Mouse (Mus musculus) brain, embryonic 14.5 days (tissue): ENCODE results near the gene Tmem214. TPM values are rescaled to one million over a fixed set of nuclear protein-coding genes. Genes with fewer than 3 reads are reported as not detected.

Experiments
- DNase-seq: peaks from one replicate; pipeline ENCODE4 v3.0.0-alpha.2; 2011; ENCODE audit warnings: low read depth
- CTCF ChIP-seq: fragments of 200-500 bp; IDR thresholded peaks from 2 replicates; pipeline ENCODE4 v1.5.1; 2012; ENCODE audit warnings: inconsistent platforms, mild to moderate bottlenecking, moderate library complexity, borderline replicate concordance; ENCODE audit not compliant: insufficient read depth, insufficient read length; ENCODE audit errors: extremely low read depth
- POLR2A ChIP-seq: fragments of 200-500 bp; IDR thresholded peaks from 2 replicates; pipeline ENCODE4 v1.6.1; 2012; ENCODE audit warnings: mild to moderate bottlenecking, inconsistent platforms, borderline replicate concordance; ENCODE audit not compliant: poor library complexity, insufficient read depth, insufficient read length, severe bottlenecking; ENCODE audit errors: extremely low read depth
- polyA plus RNA-seq: library from polyadenylated mRNA; depleted of rRNA; stranded (reverse); fragments of >200 nt; gene quantifications from 2 replicates; pipeline ENCODE4 v1.2.3, GENCODE M21; 2012; rRNA removed

Tmem214 gene
- 82.3 and 88.6 TPM in 2 replicates for polyA plus RNA-seq

DNA sequence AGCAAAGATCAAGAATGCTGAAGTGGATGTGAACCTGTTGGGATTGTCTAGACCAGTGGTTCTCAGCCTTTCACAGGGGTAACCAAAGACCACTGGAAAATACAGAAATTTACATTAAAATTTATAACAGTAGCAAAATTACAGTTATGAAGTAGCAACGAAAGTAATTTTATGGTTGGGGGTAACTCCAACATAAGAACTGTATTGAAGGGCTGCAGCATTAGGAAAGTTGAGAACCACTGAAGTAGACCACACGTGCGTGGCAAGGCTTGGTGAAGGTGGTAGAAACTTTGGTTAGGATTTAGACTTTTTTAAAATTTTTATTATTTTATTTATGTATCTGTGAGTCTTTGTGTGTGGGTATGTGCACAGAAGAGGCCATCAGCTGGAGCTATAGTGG lies at the start of gene Tmem214:
Gene Tmem214, plus strand, starts transcription at position 301 of the 400 bp plus-strand sequence.
- no peak for TF ChIP-seq CTCF
- no peak for TF ChIP-seq POLR2A
- no peak for DNase-seq

DNA sequence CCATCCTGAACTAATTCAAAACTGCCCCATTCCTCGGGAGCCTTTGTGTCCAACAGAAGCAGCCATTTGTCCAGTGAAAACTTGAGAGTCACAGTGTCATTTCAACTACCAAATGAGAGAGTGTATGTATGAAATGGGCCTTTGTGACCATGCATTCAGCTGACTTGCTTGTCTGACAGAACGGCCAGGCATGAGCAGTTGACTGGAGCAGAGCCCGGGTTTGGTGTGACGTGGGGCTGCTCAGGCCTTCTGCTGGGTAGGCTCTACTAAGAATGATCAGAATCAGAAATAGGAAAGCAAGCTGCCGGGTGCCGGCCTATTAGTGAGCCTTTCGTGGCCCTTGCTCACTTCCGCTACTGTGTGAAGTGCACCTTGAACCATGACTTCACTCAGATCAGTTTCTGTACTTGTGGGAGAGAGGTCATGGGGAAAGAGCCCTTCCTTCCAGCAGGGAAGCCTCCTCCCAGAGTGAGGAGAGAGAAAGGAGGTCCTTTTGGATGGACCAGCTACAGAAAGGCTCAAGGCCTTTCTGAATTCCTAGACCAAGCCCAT lies 49.0 kb upstream of the Tmem214 start:
- no peak for DNase-seq
- no peak for TF ChIP-seq POLR2A
- no peak for TF ChIP-seq CTCF

DNA sequence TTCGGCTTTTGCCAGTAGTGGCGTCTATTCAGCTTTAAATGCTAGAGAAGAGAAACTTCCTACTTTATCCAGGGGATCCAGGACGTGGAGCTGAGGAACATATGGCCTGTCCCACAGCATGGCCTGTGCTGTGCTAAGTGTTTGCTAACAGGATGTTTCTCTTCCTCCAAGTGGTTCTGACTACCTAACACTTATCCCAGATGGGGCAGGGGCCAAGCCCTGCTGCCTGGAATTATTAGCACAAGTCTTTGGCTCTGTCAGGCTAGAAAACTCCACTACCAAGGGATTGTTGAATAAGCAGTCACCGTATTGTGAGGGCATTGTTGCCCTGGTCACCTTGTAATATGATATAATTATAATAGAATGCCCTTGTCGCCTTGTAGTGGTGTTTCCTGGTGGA lies 45.1 kb upstream of the Tmem214 start:
- TF ChIP-seq CTCF (no peak), POLR2A (no peak)
- no peak for DNase-seq

DNA sequence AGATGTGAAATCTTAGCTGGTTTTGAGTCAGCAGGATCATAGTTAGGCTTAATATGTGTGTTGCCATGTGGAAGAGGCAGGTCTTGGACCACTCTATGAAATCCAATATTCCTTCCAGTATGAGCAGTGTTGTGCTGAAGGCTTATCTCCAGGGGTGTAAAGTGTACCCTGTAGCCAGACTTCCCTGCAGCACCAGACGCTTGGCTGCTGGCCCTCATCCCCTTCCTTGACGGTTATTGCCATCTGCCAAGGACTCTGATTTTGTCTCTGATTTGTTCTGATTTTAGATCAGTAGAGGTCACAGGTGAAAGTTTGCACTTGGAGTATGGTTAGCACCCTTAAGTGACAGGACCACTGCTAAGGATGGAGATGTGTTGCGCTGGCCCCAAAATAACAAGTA lies 44.7 kb upstream of the Tmem214 start:
- no peak for TF ChIP-seq POLR2A
- no peak for TF ChIP-seq CTCF
- DNase-seq = no peak

DNA sequence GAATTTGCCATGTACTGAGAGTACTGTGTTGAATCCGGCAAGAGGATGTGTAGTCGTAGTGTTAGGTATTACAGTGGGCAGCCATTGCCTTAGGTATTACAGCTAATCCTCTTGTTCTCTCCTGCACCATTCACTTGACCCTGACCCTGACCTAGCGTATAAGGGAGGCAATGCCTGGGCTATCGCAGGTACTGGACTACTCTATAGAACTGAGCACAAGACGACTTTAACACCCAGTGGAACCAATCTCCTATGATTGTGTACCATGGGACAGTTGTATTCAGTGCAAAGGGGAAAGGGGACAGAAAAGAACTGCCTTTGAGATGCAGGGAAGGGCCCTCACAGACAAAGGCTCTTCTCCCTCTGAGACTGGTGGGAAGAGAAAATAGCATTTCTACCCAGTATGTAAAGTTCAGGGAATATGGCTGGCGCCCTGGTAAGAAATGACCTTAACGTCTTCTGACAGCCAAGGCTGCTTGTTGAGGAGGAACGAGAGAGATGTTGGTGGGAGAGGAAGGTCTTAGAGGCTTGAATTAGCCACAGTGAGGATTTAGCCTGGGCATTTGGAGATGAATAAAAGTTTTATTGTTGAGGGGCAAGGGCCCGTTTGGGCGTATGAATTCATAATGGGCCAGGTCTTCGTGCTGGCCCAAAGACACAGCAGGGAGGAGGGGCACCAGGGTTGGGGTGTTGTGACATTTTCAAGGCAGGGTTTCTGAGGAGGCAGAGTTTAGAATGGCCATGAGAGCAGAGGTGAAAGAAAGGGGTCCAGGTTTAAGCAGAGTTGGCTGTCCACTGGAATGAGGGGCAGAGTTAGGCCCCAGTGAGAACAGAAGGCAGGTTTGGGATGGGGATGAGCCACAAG lies 43.5 kb upstream of the Tmem214 start:
- TF ChIP-seq CTCF (no peak), POLR2A (no peak)
- peak; percentile 24 for DNase-seq

DNA sequence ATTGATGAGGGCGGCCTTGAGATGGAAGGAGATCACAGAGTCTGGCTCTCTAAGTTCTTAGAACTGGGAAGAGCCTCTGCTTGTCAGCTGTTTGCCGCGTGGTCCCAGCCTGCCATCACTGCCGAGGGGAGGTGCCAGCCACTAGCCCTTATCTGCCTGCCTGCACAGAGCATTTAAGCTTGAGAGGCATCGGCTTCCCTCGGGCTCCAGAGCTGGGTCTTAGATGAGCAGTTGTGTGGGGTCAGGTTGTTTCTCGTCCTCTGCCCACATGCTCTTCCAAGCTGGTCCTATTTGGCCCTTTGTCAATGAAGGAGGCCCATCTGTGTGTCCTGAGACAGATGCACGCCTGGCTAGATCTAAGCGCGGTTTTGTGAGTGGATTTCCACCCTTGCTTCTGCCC lies 42.6 kb upstream of the Tmem214 start:
- TF ChIP-seq CTCF (no peak), POLR2A (no peak)
- peak; percentile 43 for DNase-seq

DNA sequence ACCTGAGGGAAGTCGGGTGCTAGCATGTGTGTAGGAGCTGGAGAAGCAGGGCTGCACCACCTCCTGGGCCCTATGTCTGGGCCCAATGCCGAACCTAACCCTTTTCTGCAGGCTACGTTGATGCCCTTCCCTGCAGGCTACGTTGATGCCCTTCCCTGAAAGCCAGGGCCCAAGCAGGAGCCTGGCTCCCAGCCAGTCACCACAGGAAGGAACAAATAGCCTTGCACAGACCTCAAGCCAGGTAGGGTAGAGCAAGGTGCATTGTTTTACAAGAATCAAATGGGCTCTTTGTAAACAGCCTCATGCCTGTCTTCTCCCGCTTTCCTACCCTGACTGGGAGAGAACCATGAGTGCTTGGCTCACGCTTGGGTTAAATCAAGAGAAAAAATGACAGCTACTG lies 42.0 kb upstream of the Tmem214 start:
- no peak for DNase-seq
- TF ChIP-seq CTCF = no peak
- no peak for TF ChIP-seq POLR2A

DNA sequence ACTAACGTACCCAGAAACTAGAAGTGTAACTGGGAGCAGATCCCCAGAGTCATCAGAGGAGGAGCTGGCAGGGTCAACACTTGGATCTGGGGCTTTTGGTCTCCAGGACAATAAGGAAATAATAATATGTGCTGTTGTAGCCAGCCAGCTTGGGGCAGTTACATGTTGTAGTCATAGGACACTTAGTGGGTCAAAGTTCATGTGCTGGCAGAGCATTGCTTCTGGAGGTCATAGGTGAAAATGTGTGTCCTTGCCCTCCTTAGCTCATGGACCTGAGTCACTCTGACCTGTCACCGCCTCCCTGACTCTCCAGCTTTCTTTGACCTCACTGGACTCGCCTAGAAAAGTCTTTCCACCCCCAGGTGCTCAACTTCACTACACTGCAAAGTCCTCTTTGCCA lies 34.4 kb upstream of the Tmem214 start:
- DNase-seq = no peak
- TF ChIP-seq POLR2A (no peak), CTCF (no peak)

DNA sequence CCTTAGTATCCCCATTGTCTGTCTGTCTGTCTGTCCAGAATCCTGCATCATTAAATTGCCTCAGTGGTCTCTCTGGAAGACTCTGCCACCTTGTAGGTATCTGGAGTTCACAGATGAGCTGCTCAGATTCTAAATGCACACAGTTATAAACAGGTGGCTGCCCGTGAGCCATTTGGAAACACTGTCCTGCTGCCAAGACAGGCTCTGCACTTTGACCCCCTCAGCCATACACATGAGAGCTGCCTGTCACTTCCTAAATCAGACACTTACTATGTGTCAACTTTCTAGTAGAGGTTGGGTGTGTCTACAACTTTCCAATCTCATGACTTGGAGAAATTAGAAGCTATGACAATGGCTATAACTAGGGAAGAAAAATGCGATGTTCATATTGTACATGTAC lies 28.1 kb upstream of the Tmem214 start:
- DNase-seq = no peak
- no peak for TF ChIP-seq POLR2A
- no peak for TF ChIP-seq CTCF

DNA sequence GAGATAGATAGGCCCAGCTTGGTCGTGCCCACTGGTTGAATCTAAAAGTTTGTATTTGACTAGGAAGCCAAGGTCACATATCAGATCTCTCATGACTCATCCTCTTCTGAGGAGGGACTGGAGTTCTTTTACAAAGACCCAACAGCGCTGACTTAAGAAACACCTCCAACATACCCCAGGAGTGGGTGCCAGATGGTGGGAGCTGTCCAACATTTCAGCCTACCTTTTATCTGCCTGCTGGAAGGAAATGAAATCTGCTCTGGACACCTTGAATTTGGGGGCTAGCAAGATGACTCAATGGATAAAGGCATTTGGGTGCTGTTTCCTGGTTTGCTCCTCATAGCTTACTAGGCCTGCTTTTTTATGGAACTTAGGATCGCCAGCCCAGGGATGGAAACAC lies 25.9 kb upstream of the Tmem214 start:
- TF ChIP-seq POLR2A (no peak), CTCF (no peak)
- no peak for DNase-seq

DNA sequence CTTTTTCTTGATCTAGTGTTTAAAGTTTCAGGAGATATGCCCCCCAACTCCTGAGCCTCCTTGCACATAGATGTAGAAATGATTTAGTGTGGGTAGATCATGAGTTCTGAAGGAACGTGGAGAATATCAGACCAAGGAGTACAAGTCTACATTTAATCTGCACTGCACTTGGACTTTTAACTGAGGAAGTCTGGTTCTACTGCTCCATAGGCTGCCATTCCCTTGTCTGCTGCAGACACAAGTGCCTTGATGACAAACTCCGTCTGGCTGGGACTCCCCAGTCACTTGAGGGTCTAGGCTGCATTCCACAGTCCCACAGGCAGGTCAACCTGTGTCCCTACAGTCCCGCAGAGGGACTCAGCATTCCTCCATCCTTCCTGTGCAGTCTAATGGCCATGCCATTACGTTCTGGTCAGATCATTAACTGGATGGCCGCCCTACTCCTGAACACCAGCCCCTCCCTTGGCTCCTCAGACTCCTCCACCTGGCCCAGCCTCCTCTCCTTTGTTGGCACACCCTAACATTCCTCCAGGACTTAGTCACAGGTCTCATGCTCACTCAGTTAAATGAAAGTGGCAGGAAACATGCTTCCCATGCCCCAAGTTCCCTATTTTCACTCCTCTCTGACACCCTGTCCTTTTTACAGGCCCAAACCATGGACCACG lies 17.8 kb upstream of the Tmem214 start:
- TF ChIP-seq CTCF (no peak), POLR2A (no peak)
- DNase-seq = no peak
